ENCODE assay signal across 16 mouse cellular contexts in genomic region chr8:120755306-120756297, GRCm38 (mm10). TPM values are rescaled to one million over a fixed set of nuclear protein-coding genes. Genes with fewer than 3 reads are reported as not detected.
DNase-seq lines count a peak whose midpoint lies in the region; ATAC-seq lines count a peak whose summit lies in the region.
"Had no signal": no experiment of that assay in that cellular context is flagged by ENCODE, and none has a peak within 500 bp of the region (broad histone marks: within the 10 kb centered on the region; RNA-seq: fewer than 3 reads in every experiment).

No protein-coding gene starts in this region.

- H3K36me3 ChIP-seq in intestine, embryonic 16.5 days (ENCODE audit: control insufficient read depth, insufficient read depth, low read length), result no peaks in the 10 kb centered on the region
- no peaks in the 10 kb centered on the region for H3K36me3 ChIP-seq in intestine, embryonic 15.5 days
- no peaks in the 10 kb centered on the region for H3K36me3 ChIP-seq in kidney, embryonic 14.5 days (ENCODE audit: control insufficient read depth, insufficient read depth, low read length)
- H3K36me3 ChIP-seq: G1E; heart, embryonic 10.5 days; hindbrain, embryonic 15.5 days; limb, embryonic 12.5 days had no signal

- 50% methylated on average over 19 of the region's 19 CpGs for WGBS in intestine, embryonic 16.5 days
- WGBS in intestine, embryonic 15.5 days, result 46% methylated on average over 19 of the region's 19 CpGs
- WGBS in kidney, embryonic 14.5 days, result 20% methylated on average over 19 of the region's 19 CpGs

- no peak for ATAC-seq in intestine, embryonic 16.5 days
- no peak for ATAC-seq in intestine, embryonic 15.5 days
- ATAC-seq in kidney, embryonic 14.5 days (ENCODE audit: low FRiP score, low TSS enrichment), result peak; percentile 17; the same call in 1 of the 2 replicates

- H3K4me3 ChIP-seq in intestine, embryonic 16.5 days (ENCODE audit: low read length), result no peak overlapping the region
- no peak overlapping the region for H3K4me3 ChIP-seq in intestine, embryonic 15.5 days (replicated peaks)
- H3K4me3 ChIP-seq in kidney, embryonic 14.5 days (ENCODE audit: low read length), result no peak overlapping the region
- H3K4me3 ChIP-seq: gastrocnemius, adult 2 months; heart, embryonic 10.5 days; hindbrain, embryonic 15.5 days; limb, embryonic 12.5 days had no signal

- H3K9me3 ChIP-seq in intestine, embryonic 16.5 days (ENCODE audit: control insufficient read depth, low read length), result no peaks in the 10 kb centered on the region
- H3K9me3 ChIP-seq in intestine, embryonic 15.5 days, result no peaks in the 10 kb centered on the region
- H3K9me3 ChIP-seq in kidney, embryonic 14.5 days (ENCODE audit: control insufficient read depth, low read length), result no peaks in the 10 kb centered on the region
- H3K9me3 ChIP-seq: heart, embryonic 10.5 days; hindbrain, embryonic 15.5 days; limb, embryonic 12.5 days had no signal

- no peak overlapping the region for H3K4me2 ChIP-seq in intestine, embryonic 16.5 days (ENCODE audit: low read depth, low read length)
- H3K4me2 ChIP-seq in intestine, embryonic 15.5 days (replicated peaks), result no peak overlapping the region
- H3K4me2 ChIP-seq in kidney, embryonic 14.5 days (replicated peaks; ENCODE audit: low read depth, low read length), result 0 out of 2 replicates have a peak overlapping the region, but pooled peaks have one; percentile 8
- H3K4me2 ChIP-seq: hindbrain, embryonic 15.5 days; limb, embryonic 12.5 days had no signal

- no peak overlapping the region for H3K27ac ChIP-seq in intestine, embryonic 16.5 days (ENCODE audit: low read length)
- H3K27ac ChIP-seq in intestine, embryonic 15.5 days, result no peak overlapping the region
- peak overlapping the region; percentile 59 for H3K27ac ChIP-seq in kidney, embryonic 14.5 days (ENCODE audit: low read depth, low read length)
- H3K27ac ChIP-seq: gastrocnemius, adult 2 months; heart, embryonic 10.5 days; hindbrain, embryonic 15.5 days; limb, embryonic 12.5 days had no signal

- H3K27me3 ChIP-seq in intestine, embryonic 16.5 days (replicated peaks; ENCODE audit: control insufficient read depth, insufficient read depth, low read length), result no peaks in the 10 kb centered on the region
- H3K27me3 ChIP-seq in intestine, embryonic 15.5 days (replicated peaks), result no peaks in the 10 kb centered on the region
- no peaks in the 10 kb centered on the region for H3K27me3 ChIP-seq in kidney, embryonic 14.5 days (ENCODE audit: control insufficient read depth, insufficient read depth, low read length)
- H3K27me3 ChIP-seq: hindbrain, embryonic 15.5 days had no signal

- 0 out of 2 replicates have a peak overlapping the region, but pooled peaks have one; percentile 24 for H3K9ac ChIP-seq in intestine, embryonic 16.5 days (ENCODE audit: low read depth, low read length)
- H3K9ac ChIP-seq in intestine, embryonic 15.5 days, result no peak overlapping the region
- H3K9ac ChIP-seq in kidney, embryonic 14.5 days (ENCODE audit: low read depth, low read length), result no peak overlapping the region
- H3K9ac ChIP-seq: hindbrain, embryonic 15.5 days; limb, embryonic 12.5 days had no signal

- DNase-seq in embryo, embryonic 10 days (ENCODE audit: low spot score), result peak; percentile 63
- peak; percentile 39 for DNase-seq in retina, embryonic 14.5 days (ENCODE audit: low spot score)
- DNase-seq in thymus, adult 18-20 months, result no peak
- no peak for DNase-seq in layer of hippocampus, postnatal 10 days (ENCODE audit: low spot score in 2 of 2)
- no peak for DNase-seq in urinary bladder, adult 2 months (ENCODE audit: low spot score)
- DNase-seq: cerebellum, adult 2 months; gastrocnemius, adult 2 months; lung, adult 18-20 months had no signal

- peaks cover 26% of the 10 kb centered on the region for H3K4me1 ChIP-seq in intestine, embryonic 16.5 days (ENCODE audit: control insufficient read depth, insufficient read depth, low read length)
- H3K4me1 ChIP-seq in intestine, embryonic 15.5 days (replicated peaks), result peaks cover 32% of the 10 kb centered on the region
- H3K4me1 ChIP-seq in kidney, embryonic 14.5 days (ENCODE audit: control insufficient read depth, insufficient read depth, low read length), result peaks cover 32% of the 10 kb centered on the region
- H3K4me1 ChIP-seq: hindbrain, embryonic 15.5 days had no signal

RNA-seq across cellular contexts. Expression of gene Irf8, which starts 19.4 kb away (rescaled TPM):
- 55.5 and 55.6 TPM in 2 replicates for polyA plus RNA-seq in intestine, embryonic 16.5 days (2015; fragmentation: Nextera tagmentation; extraction: Ambion mirVana)
- polyA plus RNA-seq in intestine, embryonic 15.5 days (2015; fragmentation: Nextera tagmentation; extraction: Ambion mirVana), result 41.9 and 46.6 TPM in 2 replicates
- 5.6 and 5.7 TPM in 2 replicates for polyA plus RNA-seq in kidney, embryonic 14.5 days (2014; fragmentation: Nextera tagmentation; extraction: Ambion mirVana)
- 1 to 10 TPM; 4.2 to 4.8 TPM for total RNA-seq in layer of hippocampus, postnatal 10 days (2021)
- polyA plus RNA-seq in urinary bladder, adult 2 months (2012; rRNA removed), result 12.4 and 18.2 TPM in 2 replicates
- polyA plus RNA-seq: C2C12 had no signal

Comparison
In these comparisons a context has a peak if more than half of its experiments do, and no peak if none do; other contexts are left out.
1. DNase-seq: peak in embryo, embryonic 10 days (single experiment) and retina, embryonic 14.5 days (single experiment); none in thymus, adult 18-20 months (0 of 2), layer of hippocampus, postnatal 10 days (0 of 2) and urinary bladder, adult 2 months (single experiment).